Mouse (Mus musculus) heart, embryonic 11.5 days (tissue): ENCODE data around the gene Gm10300. TPM values are rescaled to one million over a fixed set of nuclear protein-coding genes. Genes with fewer than 3 reads are reported as not detected.

Experiments
- ATAC-seq: fragments of 200-750 bp; cut with Nextera tagmentation; replicated peaks from 2 replicates; pipeline ENCODE4 v1.8.0; 2017; ENCODE audit warnings: moderate library complexity; ENCODE audit not compliant: insufficient number of reproducible peaks, low FRiP score, low TSS enrichment
- H3K27ac ChIP-seq: fragments of 300-500 bp; sonication (generic); 2 replicates; pipeline ENCODE4 v1.5.1; 2014; ENCODE audit warnings: mild to moderate bottlenecking, low read depth, low read length
- H3K27me3 ChIP-seq: fragments of 300-500 bp; sonication (generic); 2 replicates; pipeline ENCODE4 v1.6.1; 2014; ENCODE audit warnings: mild to moderate bottlenecking, low read length, mixed read lengths; ENCODE audit not compliant: control insufficient read depth, insufficient read depth
- H3K36me3 ChIP-seq: fragments of 300-500 bp; sonication (generic); 2 replicates; pipeline ENCODE4 v1.6.1; 2014; ENCODE audit warnings: mild to moderate bottlenecking, low read length, moderate library complexity, mixed read lengths; ENCODE audit not compliant: control insufficient read depth, insufficient read depth
- H3K4me1 ChIP-seq: fragments of 300-500 bp; sonication (generic); 2 replicates; pipeline ENCODE4 v1.6.1; 2014; ENCODE audit warnings: low read length; ENCODE audit not compliant: control insufficient read depth, insufficient read depth
- H3K4me2 ChIP-seq: fragments of 300-500 bp; sonication (generic); 2 replicates; pipeline ENCODE4 v1.6.1; 2014; ENCODE audit warnings: mild to moderate bottlenecking, moderate library complexity
- H3K4me3 ChIP-seq: fragments of 300-500 bp; sonication (generic); 2 replicates; pipeline ENCODE4 v1.5.1; 2014; ENCODE audit warnings: low read depth, low read length
- H3K9ac ChIP-seq: fragments of 300-500 bp; sonication (generic); 2 replicates; pipeline ENCODE4 v1.6.1; 2014; ENCODE audit warnings: mild to moderate bottlenecking, low read depth, low read length, moderate library complexity
- H3K9me3 ChIP-seq: fragments of 300-500 bp; sonication (generic); replicated peaks from 2 replicates; pipeline ENCODE4 v1.6.1; 2016; ENCODE audit warnings: low read length; ENCODE audit not compliant: control insufficient read depth
- WGBS: fragments of 180-500 bp; shearing (Covaris S2); extraction: QIAGEN DNeasy Blood & Tissue Kit; methylation state at CpG from one replicate; pipeline ENCODE4 v1.1.7; 2014; ENCODE audit not compliant: insufficient replicate concordance; 5-methylcytosine and 5-hydroxymethylcytosine counted together
- polyA plus RNA-seq: library from polyadenylated mRNA; unstranded; fragments of >200 nt; fragmentation: Nextera tagmentation; extraction: Ambion mirVana; gene quantifications from 2 replicates; pipeline ENCODE4 v1.2.1, GENCODE M21; 2014

Gene Gm10300
- polyA plus RNA-seq, 1 experiment from 2014 or later: 0.20 TPM

GRCm38 (mm10) chr4:132111227-132111626, 36.7 kb downstream of the Gm10300 start:
- H3K27ac ChIP-seq: no peak overlapping the region
- H3K9ac ChIP-seq: no peak overlapping the region
- no peak for ATAC-seq
- H3K4me3 ChIP-seq: no peak overlapping the region
- no peak overlapping the region for H3K4me2 ChIP-seq
- no peaks in the 10 kb centered on the region for H3K9me3 ChIP-seq
- H3K27me3 ChIP-seq: peaks cover 12% of the 10 kb centered on the region
- H3K36me3 ChIP-seq: no peaks in the 10 kb centered on the region
- 71% methylated on average over 4 of the region's 4 CpGs for WGBS
- peaks cover 7% of the 10 kb centered on the region; the same call in 1 of the 2 replicates for H3K4me1 ChIP-seq

GRCm38 (mm10) chr4:132113411-132114095, 39.1 kb downstream of the Gm10300 start:
- no peak for ATAC-seq
- H3K27me3 ChIP-seq: peaks cover 14% of the 10 kb centered on the region
- peaks cover 7% of the 10 kb centered on the region; the same call in 1 of the 2 replicates for H3K4me1 ChIP-seq
- no peaks in the 10 kb centered on the region for H3K36me3 ChIP-seq
- H3K4me3 ChIP-seq: peak overlapping the region; percentile 33
- no peak overlapping the region; the same call in 1 of the 2 replicates for H3K9ac ChIP-seq
- no peaks in the 10 kb centered on the region for H3K9me3 ChIP-seq
- 26% methylated on average over 53 of the region's 53 CpGs for WGBS
- H3K4me2 ChIP-seq: peak overlapping the region; percentile 64
- H3K27ac ChIP-seq: no peak overlapping the region

- Histone ChIP-seq H3K4me1 (peaks cover 7% of the 10 kb centered on the region; the same call in 1 of the 2 replicates), H3K27me3 (peaks cover 14% of the 10 kb centered on the region), H3K36me3 (no peaks in the 10 kb centered on the region), H3K4me3 (no peak overlapping the region), H3K4me2 (no peak overlapping the region), H3K27ac (no peak overlapping the region), H3K9me3 (no peaks in the 10 kb centered on the region), H3K9ac (no peak overlapping the region)
- 83% methylated on average over 4 of the region's 4 CpGs for WGBS
- ATAC-seq: no peak
Observed at GRCm38 (mm10) chr4:132116315-132116714, 41.8 kb downstream of the Gm10300 start.

DNA sequence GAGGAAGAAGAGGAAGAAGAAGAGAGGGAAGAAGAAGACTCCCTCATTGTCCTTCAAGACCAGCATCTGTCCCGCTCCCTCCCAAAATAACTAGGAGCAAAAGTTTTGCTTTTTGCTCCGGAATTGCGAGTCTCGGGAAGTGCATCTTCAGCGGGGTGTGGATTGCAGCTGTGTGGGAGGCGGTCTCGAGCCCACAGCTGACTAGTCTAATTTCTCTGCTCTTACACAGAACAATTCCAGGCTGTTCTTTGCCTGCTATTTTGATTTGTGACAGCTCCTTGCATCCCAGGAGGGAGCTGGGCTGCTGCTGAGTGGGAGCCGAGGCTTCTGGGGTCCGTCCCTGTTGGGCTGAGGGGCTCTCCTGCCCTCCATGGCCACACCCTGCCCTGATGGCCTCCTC, 45.1 kb downstream of the Gm10300 start:
- H3K4me1 ChIP-seq: no peaks in the 10 kb centered on the region
- WGBS: 52% methylated on average over 9 of the region's 9 CpGs
- H3K4me3 ChIP-seq: no peak overlapping the region
- no peak overlapping the region for H3K27ac ChIP-seq
- peaks cover 7% of the 10 kb centered on the region for H3K27me3 ChIP-seq
- H3K9me3 ChIP-seq: no peaks in the 10 kb centered on the region
- H3K36me3 ChIP-seq: no peaks in the 10 kb centered on the region
- no peak overlapping the region for H3K4me2 ChIP-seq
- no peak overlapping the region for H3K9ac ChIP-seq
- no peak for ATAC-seq

GRCm38 (mm10) chr4:132121674-132122073, 47.2 kb downstream of the Gm10300 start:
- H3K36me3 ChIP-seq: no peaks in the 10 kb centered on the region
- no peak overlapping the region for H3K27ac ChIP-seq
- H3K27me3 ChIP-seq: peaks cover 2% of the 10 kb centered on the region; the same call in 1 of the 2 replicates
- no peak overlapping the region for H3K9ac ChIP-seq
- peaks cover 8% of the 10 kb centered on the region for H3K4me1 ChIP-seq
- H3K9me3 ChIP-seq: no peaks in the 10 kb centered on the region
- WGBS: 80% methylated on average over 5 of the region's 5 CpGs
- H3K4me2 ChIP-seq: no peak overlapping the region
- H3K4me3 ChIP-seq: no peak overlapping the region
- no peak for ATAC-seq

DNA sequence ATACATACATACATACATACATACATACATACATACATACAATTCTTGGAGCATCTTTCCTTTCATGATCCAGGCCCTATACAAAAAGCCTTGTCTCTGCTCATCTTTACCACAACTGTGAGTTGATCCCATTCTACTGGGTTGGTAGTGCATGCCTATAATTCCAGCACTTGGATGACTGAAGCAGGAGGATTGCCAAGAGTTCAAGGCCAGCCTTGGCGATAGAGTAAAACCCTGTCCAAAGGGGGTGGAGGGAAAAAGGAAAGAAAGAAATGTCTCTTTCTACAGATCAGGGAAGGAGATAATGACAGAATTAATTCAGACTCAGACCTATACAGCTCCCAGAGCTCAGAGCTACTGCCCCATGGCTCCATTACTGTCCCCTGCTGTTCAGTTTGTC, 48.7 kb downstream of the Gm10300 start:
- Histone ChIP-seq H3K27ac (no peak overlapping the region), H3K4me2 (no peak overlapping the region), H3K9ac (no peak overlapping the region), H3K4me3 (no peak overlapping the region), H3K36me3 (no peaks in the 10 kb centered on the region), H3K9me3 (no peaks in the 10 kb centered on the region), H3K4me1 (peaks cover 15% of the 10 kb centered on the region), H3K27me3 (peaks cover 2% of the 10 kb centered on the region; the same call in 1 of the 2 replicates)
- WGBS: 79% methylated on average over 1 of the region's 1 CpGs
- ATAC-seq: no peak

Other genes with a start within 250 kb of the Gm10300 start
- gene Ptpru, start 236.4 kb upstream of the Gm10300 start, polyA plus RNA-seq: 2.2 and 2.8 TPM in 2 replicates
- 35.9 and 39.3 TPM in 2 replicates for gene Mecr, start 231.2 kb upstream of the Gm10300 start, polyA plus RNA-seq
- 67.9 and 76.7 TPM in 2 replicates for gene Srsf4, start 201.1 kb upstream of the Gm10300 start, polyA plus RNA-seq
- gene Tmem200b, start 152.9 kb upstream of the Gm10300 start, polyA plus RNA-seq: 3.3 and 4.1 TPM in 2 replicates
- gene Epb41, start 624 bp downstream of the Gm10300 start, polyA plus RNA-seq: 67.5 and 73.2 TPM in 2 replicates
- gene Oprd1, start 69.8 kb downstream of the Gm10300 start, polyA plus RNA-seq: 0.53 and 1.3 TPM in 2 replicates
- 72.5 and 77.9 TPM in 2 replicates for gene Ythdf2, start 137.6 kb downstream of the Gm10300 start, polyA plus RNA-seq
- 28.1 and 28.3 TPM in 2 replicates for gene Gmeb1, start 186.9 kb downstream of the Gm10300 start, polyA plus RNA-seq
- gene Taf12, start 199.7 kb downstream of the Gm10300 start, polyA plus RNA-seq: 35.7 and 37.3 TPM in 2 replicates
- 0.57 and 1.8 TPM in 2 replicates for gene Rab42, start 228.7 kb downstream of the Gm10300 start, polyA plus RNA-seq